ENCODE assay signal across 14 mouse cellular contexts in genomic region chr13:114351321-114351946, GRCm38 (mm10). TPM values are rescaled to one million over a fixed set of nuclear protein-coding genes. Genes with fewer than 3 reads are reported as not detected.
A peak's percentile ranks its signal among the peaks of the same experiment; 100 is the strongest.
DNase-seq lines count a peak whose midpoint lies in the region; ATAC-seq and TF ChIP-seq lines count a peak whose summit lies in the region.
"Had no signal": no experiment of that assay in that cellular context is flagged by ENCODE, and none has a peak within 500 bp of the region (broad histone marks: within the 10 kb centered on the region; RNA-seq: fewer than 3 reads in every experiment).

No protein-coding gene starts in this region.

- DNase-seq in layer of hippocampus, adult 18-20 months (ENCODE audit: low spot score in 2 of 2), result peak; percentile 6 to 57
- DNase-seq in layer of hippocampus, postnatal 25 days (ENCODE audit: extremely low spot score in 1 of 2, low spot score in 1 of 2), result no peak
- peak; percentile 58 for DNase-seq in cerebellum, adult 11-12 months
- DNase-seq in cerebellum, postnatal 36 days, result peak; percentile 60 to 70
- DNase-seq in midbrain, postnatal 0 days (ENCODE audit: low spot score), result peak; percentile 73
- DNase-seq in left cerebral cortex, adult 2 months (ENCODE audit: extremely low spot score in 1 of 2, low spot score in 2 of 2), result no peak
- DNase-seq: adrenal gland, postnatal 10 days; gastrocnemius, postnatal 14 days; kidney, postnatal 36 days; right cerebral cortex, postnatal 25 days; thymus, postnatal 4 days had no signal

- no peaks in the 10 kb centered on the region for H3K4me1 ChIP-seq in midbrain, postnatal 0 days (ENCODE audit: insufficient read depth, low read length)
- peaks cover under 1% of the 10 kb centered on the region; the same call in 1 of the 2 replicates for H3K4me1 ChIP-seq in liver, embryonic 12.5 days

- no peaks in the 10 kb centered on the region for H3K36me3 ChIP-seq in midbrain, postnatal 0 days (ENCODE audit: insufficient read depth, low read length)
- 0 out of 2 replicates have a peak, but pooled peaks cover 4% of the 10 kb centered on the region for H3K36me3 ChIP-seq in liver, embryonic 12.5 days

- intact Hi-C loops in left cerebral cortex, adult 2 months (cut with DNase I), result no loop called here

- H3K4me2 ChIP-seq in midbrain, postnatal 0 days (ENCODE audit: low read depth, low read length, poor library complexity, severe bottlenecking), result no peak overlapping the region
- no peak overlapping the region for H3K4me2 ChIP-seq in liver, embryonic 12.5 days
- H3K4me2 ChIP-seq: heart, embryonic 13.5 days had no signal

- 27% methylated on average over 8 of the region's 8 CpGs for WGBS in midbrain, postnatal 0 days
- 81% methylated on average over 8 of the region's 8 CpGs for WGBS in liver, embryonic 12.5 days (ENCODE audit: insufficient replicate concordance)

- no peaks in the 10 kb centered on the region for H3K27me3 ChIP-seq in midbrain, postnatal 0 days (ENCODE audit: insufficient read depth, low read length)
- H3K27me3 ChIP-seq in liver, embryonic 12.5 days (replicated peaks), result no peaks in the 10 kb centered on the region
- H3K27me3 ChIP-seq: heart, embryonic 13.5 days had no signal

- ATAC-seq in midbrain, postnatal 0 days (ENCODE audit: low FRiP score), result no peak
- no peak for ATAC-seq in liver, embryonic 12.5 days
- ATAC-seq: CD4-positive, CD25-positive, alpha-beta regulatory T cell, adult 4 months had no signal

- H3K4me3 ChIP-seq in midbrain, postnatal 0 days (ENCODE audit: low read depth, low read length), result no peak overlapping the region
- H3K4me3 ChIP-seq in liver, embryonic 12.5 days, result no peak overlapping the region
- no peak overlapping the region for H3K4me3 ChIP-seq in left cerebral cortex, adult 2 months
- H3K4me3 ChIP-seq: heart, embryonic 13.5 days had no signal

- H3K9ac ChIP-seq in midbrain, postnatal 0 days (replicated peaks; ENCODE audit: low read length, poor library complexity, severe bottlenecking), result no peak overlapping the region
- no peak overlapping the region for H3K9ac ChIP-seq in liver, embryonic 12.5 days
- H3K9ac ChIP-seq: heart, embryonic 13.5 days had no signal

- TF ChIP-seq CTCF in midbrain, postnatal 0 days (IDR thresholded peaks at IDR 0.05), result no peak
- TF ChIP-seq CTCF in left cerebral cortex, adult 2 months (IDR thresholded peaks at IDR 0.05), result no peak

- no peaks in the 10 kb centered on the region for H3K9me3 ChIP-seq in midbrain, postnatal 0 days (ENCODE audit: low read length)
- H3K9me3 ChIP-seq in liver, embryonic 12.5 days (replicated peaks), result no peaks in the 10 kb centered on the region
- H3K9me3 ChIP-seq: heart, embryonic 13.5 days had no signal

- no peak overlapping the region for H3K27ac ChIP-seq in midbrain, postnatal 0 days (ENCODE audit: low read depth, low read length)
- no peak overlapping the region for H3K27ac ChIP-seq in liver, embryonic 12.5 days
- H3K27ac ChIP-seq in left cerebral cortex, adult 2 months, result no peak overlapping the region
- H3K27ac ChIP-seq: heart, embryonic 13.5 days had no signal

RNA-seq across cellular contexts. Expression of gene Ndufs4, which starts 36.6 kb away (rescaled TPM):
- total RNA-seq in layer of hippocampus, adult 18-20 months (2021), result 100 to 1,000 TPM; 137 to 141 TPM
- total RNA-seq in layer of hippocampus, postnatal 25 days (2021), result 100 to 1,000 TPM; 135 to 161 TPM
- 36.4 and 68.0 TPM in 2 replicates for total RNA-seq in midbrain, postnatal 0 days (2014; rRNA removed)
- 405 and 414 TPM in 2 replicates for polyA plus RNA-seq in midbrain, postnatal 0 days (2015; fragmentation: Nextera tagmentation; extraction: Ambion mirVana)
- 161 and 164 TPM in 2 replicates for polyA plus RNA-seq in liver, embryonic 12.5 days (2016; fragmentation: Nextera tagmentation; extraction: Ambion mirVana)
- 100 to 1,000 TPM; 141 to 154 TPM for total RNA-seq in left cerebral cortex, adult 2 months (2021)

Comparison
In these comparisons a context has a peak if more than half of its experiments do, and no peak if none do; other contexts are left out.
1. DNase-seq: peak in layer of hippocampus, adult 18-20 months (2 of 2), cerebellum, adult 11-12 months (single experiment), cerebellum, postnatal 36 days (2 of 2) and midbrain, postnatal 0 days (single experiment); none in layer of hippocampus, postnatal 25 days (0 of 2) and left cerebral cortex, adult 2 months (0 of 2).